9 mouse cellular contexts compared by ENCODE assay signal in genomic region chr5:141852175-141852574, GRCm38 (mm10).
DNase-seq lines count a peak whose midpoint lies in the region; ATAC-seq lines count a peak whose summit lies in the region.
"Had no signal": no experiment of that assay in that cellular context is flagged by ENCODE, and none has a peak within 500 bp of the region (broad histone marks: within the 10 kb centered on the region; RNA-seq: fewer than 3 reads in every experiment).

No protein-coding gene starts in this region.

- H3K27me3 ChIP-seq in midbrain, embryonic 14.5 days (ENCODE audit: control insufficient read depth, insufficient read depth, low read length) = no peaks in the 10 kb centered on the region
- H3K27me3 ChIP-seq in midbrain, embryonic 15.5 days (replicated peaks) = no peaks in the 10 kb centered on the region
- no peaks in the 10 kb centered on the region for H3K27me3 ChIP-seq in heart, embryonic 13.5 days (replicated peaks)
- H3K27me3 ChIP-seq: embryonic facial prominence, embryonic 12.5 days had no signal

- WGBS in midbrain, embryonic 14.5 days = 46% methylated on average over 8 of the region's 8 CpGs
- 34% methylated on average over 8 of the region's 8 CpGs for WGBS in midbrain, embryonic 15.5 days
- WGBS in heart, embryonic 13.5 days = 13% methylated on average over 8 of the region's 8 CpGs

- H3K4me2 ChIP-seq in midbrain, embryonic 14.5 days (ENCODE audit: low read length) = no peak overlapping the region
- no peak overlapping the region for H3K4me2 ChIP-seq in midbrain, embryonic 15.5 days
- H3K4me2 ChIP-seq in heart, embryonic 13.5 days = peak overlapping the region; percentile 43
- H3K4me2 ChIP-seq: embryonic facial prominence, embryonic 12.5 days had no signal

- H3K27ac ChIP-seq in midbrain, embryonic 14.5 days (replicated peaks; ENCODE audit: low read depth, low read length) = no peak overlapping the region
- no peak overlapping the region for H3K27ac ChIP-seq in midbrain, embryonic 15.5 days
- H3K27ac ChIP-seq in heart, embryonic 13.5 days (replicated peaks) = peak overlapping the region; percentile 60
- H3K27ac ChIP-seq: embryonic facial prominence, embryonic 12.5 days had no signal

- H3K9me3 ChIP-seq in midbrain, embryonic 14.5 days (ENCODE audit: control insufficient read depth, low read length) = no peaks in the 10 kb centered on the region
- no peaks in the 10 kb centered on the region for H3K9me3 ChIP-seq in midbrain, embryonic 15.5 days
- no peaks in the 10 kb centered on the region for H3K9me3 ChIP-seq in heart, embryonic 13.5 days
- H3K9me3 ChIP-seq: embryonic facial prominence, embryonic 12.5 days had no signal

- no peak overlapping the region for H3K9ac ChIP-seq in midbrain, embryonic 14.5 days (replicated peaks; ENCODE audit: low read length)
- no peak overlapping the region for H3K9ac ChIP-seq in midbrain, embryonic 15.5 days
- H3K9ac ChIP-seq in heart, embryonic 13.5 days = no peak overlapping the region
- H3K9ac ChIP-seq: embryonic facial prominence, embryonic 12.5 days had no signal

- 0 out of 2 replicates have a peak, but pooled peaks cover 6% of the 10 kb centered on the region for H3K4me1 ChIP-seq in midbrain, embryonic 14.5 days (ENCODE audit: control insufficient read depth, insufficient read depth, low read length)
- peaks cover 12% of the 10 kb centered on the region for H3K4me1 ChIP-seq in midbrain, embryonic 15.5 days
- H3K4me1 ChIP-seq in heart, embryonic 13.5 days = peaks cover 32% of the 10 kb centered on the region

- H3K4me3 ChIP-seq in midbrain, embryonic 14.5 days (replicated peaks; ENCODE audit: low read depth, low read length) = no peak overlapping the region
- H3K4me3 ChIP-seq in midbrain, embryonic 15.5 days = no peak overlapping the region
- H3K4me3 ChIP-seq in heart, embryonic 13.5 days = no peak overlapping the region
- H3K4me3 ChIP-seq: embryonic facial prominence, embryonic 12.5 days had no signal

- no peaks in the 10 kb centered on the region for H3K36me3 ChIP-seq in midbrain, embryonic 14.5 days (ENCODE audit: control insufficient read depth, insufficient read depth, low read length)
- H3K36me3 ChIP-seq in midbrain, embryonic 15.5 days (replicated peaks) = no peaks in the 10 kb centered on the region
- no peaks in the 10 kb centered on the region for H3K36me3 ChIP-seq in heart, embryonic 13.5 days
- H3K36me3 ChIP-seq: embryonic facial prominence, embryonic 12.5 days had no signal

- ATAC-seq in midbrain, embryonic 14.5 days (ENCODE audit: low FRiP score, low TSS enrichment) = no peak
- ATAC-seq in midbrain, embryonic 15.5 days (replicated peaks) = no peak
- no peak for ATAC-seq in heart, embryonic 13.5 days (ENCODE audit: extremely low read depth, insufficient number of reproducible peaks, low FRiP score, low TSS enrichment)

- peak; percentile 44 for DNase-seq in midbrain, embryonic 14.5 days
- peak; percentile 70 to 71 for DNase-seq in kidney, postnatal 36 days
- DNase-seq in yolk sac, embryonic 10.5 days (ENCODE audit: low spot score) = peak; percentile 85
- DNase-seq in spleen, postnatal 10 days (ENCODE audit: low spot score in 2 of 2) = no peak
- no peak for DNase-seq in spleen, postnatal 4 days (ENCODE audit: low spot score in 2 of 2)
- no peak for DNase-seq in spleen, adult 12 weeks (ENCODE audit: low spot score)

Comparison
In these comparisons a context has a peak if more than half of its experiments do, and no peak if none do; other contexts are left out.
1. DNase-seq: peak in midbrain, embryonic 14.5 days (single experiment), kidney, postnatal 36 days (2 of 2) and yolk sac, embryonic 10.5 days (single experiment); none in spleen, postnatal 10 days (0 of 2), spleen, postnatal 4 days (0 of 2) and spleen, adult 12 weeks (single experiment).